Mouse (Mus musculus): ENCODE measurements around the gene Fgf14. TPM values are rescaled to one million over a fixed set of nuclear protein-coding genes. Genes with fewer than 3 reads are reported as not detected.
"Not testable (repeated sequence)": the region's sequence is repeated elsewhere in the genome, so short reads cannot be mapped to it uniquely, and the experiment has no call there.

The Fgf14 gene
- polyA plus RNA-seq, 1 experiment from 2014 or later = 1.3 TPM

DNA sequence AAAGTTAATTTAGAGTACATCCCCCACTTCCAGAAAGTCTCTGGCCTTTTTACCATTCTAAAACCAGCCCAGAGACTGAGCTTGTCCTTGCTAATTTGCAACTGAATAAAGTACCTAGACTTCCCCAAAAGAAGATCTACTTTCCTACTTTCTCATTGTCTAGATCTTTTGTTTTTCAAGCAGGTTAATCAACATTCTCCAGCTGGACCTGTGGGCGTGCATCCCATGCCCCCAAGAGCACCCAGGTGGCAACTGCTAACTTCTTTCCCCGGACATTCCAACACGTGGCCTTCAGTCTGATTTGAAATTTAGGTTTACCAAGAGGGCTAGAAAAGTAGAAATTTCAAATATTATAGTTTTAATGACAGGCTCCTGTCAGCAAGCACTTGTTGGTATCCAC lies 643.6 kb downstream of the Fgf14 start:
- not testable (repeated sequence) for H3K4me2 ChIP-seq (ENCODE audit: low read depth, low read length)

DNA sequence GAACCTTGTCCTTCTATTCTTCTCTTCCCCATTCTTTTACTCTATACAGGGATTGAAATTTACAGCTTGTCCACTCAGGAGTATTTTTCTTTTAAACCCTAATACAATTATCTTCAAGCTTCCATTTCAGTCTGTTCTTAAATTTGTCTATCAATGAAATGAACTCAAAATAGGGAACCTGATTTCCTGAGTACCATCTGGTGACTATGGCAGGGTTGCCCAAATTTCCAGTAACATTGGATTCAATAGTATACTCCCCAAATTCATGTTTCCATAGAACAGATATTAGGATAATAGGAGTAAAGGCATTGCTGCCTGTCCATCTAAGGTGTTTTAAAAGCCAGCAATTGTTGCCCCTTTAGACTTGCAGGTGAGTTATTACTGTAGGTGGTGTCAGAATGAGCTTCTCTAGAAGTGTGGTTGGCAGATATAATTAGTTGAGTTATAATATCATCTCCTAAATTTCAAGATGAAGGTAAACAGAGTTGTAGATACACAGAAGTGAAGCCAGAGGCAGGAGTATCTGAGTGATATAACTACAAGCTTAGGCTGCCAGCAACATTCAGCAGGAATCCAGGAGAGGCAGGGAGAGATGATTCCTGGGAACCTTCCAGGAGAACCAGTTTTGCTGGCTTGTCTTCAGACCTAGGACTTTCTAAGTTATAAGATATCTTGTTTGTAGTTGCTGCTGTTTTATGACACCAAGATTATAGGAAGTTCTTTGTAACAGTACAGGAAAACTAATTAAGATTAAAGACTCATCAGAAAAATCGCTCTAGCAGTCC lies 648.8 kb downstream of the Fgf14 start:
- H3K4me1 ChIP-seq (ENCODE audit: control insufficient read depth, insufficient read depth, low read length) = no peaks in the 10 kb centered on the region
- no peaks in the 10 kb centered on the region for H3K36me3 ChIP-seq (ENCODE audit: control insufficient read depth, insufficient read depth, low read length)
- no peak overlapping the region for H3K27ac ChIP-seq (ENCODE audit: low read length)
- no peaks in the 10 kb centered on the region for H3K27me3 ChIP-seq (replicated peaks; ENCODE audit: control insufficient read depth, insufficient read depth, low read length)
- no peak overlapping the region for H3K9ac ChIP-seq (ENCODE audit: low read depth, low read length)
- ATAC-seq = no peak
- no peak overlapping the region for H3K4me3 ChIP-seq (ENCODE audit: low read length)
- H3K9me3 ChIP-seq (ENCODE audit: control insufficient read depth, low read length) = no peaks in the 10 kb centered on the region
- WGBS = 62% methylated on average over 1 of the region's 1 CpGs
- no peak overlapping the region for H3K4me2 ChIP-seq (ENCODE audit: low read depth, low read length)

More for the DNA sequence above, 643.6 kb downstream of the Fgf14 start:
- ATAC-seq; H3K9me3 ChIP-seq (ENCODE audit: control insufficient read depth, low read length); H3K4me1 ChIP-seq (ENCODE audit: control insufficient read depth, insufficient read depth, low read length); H3K4me3 ChIP-seq (ENCODE audit: low read length); H3K36me3 ChIP-seq (ENCODE audit: control insufficient read depth, insufficient read depth, low read length); H3K27me3 ChIP-seq (replicated peaks; ENCODE audit: control insufficient read depth, insufficient read depth, low read length); H3K9ac ChIP-seq (ENCODE audit: low read depth, low read length); H3K27ac ChIP-seq (ENCODE audit: low read length): not testable (repeated sequence)
- WGBS = 49% methylated on average over 3 of the region's 3 CpGs

DNA sequence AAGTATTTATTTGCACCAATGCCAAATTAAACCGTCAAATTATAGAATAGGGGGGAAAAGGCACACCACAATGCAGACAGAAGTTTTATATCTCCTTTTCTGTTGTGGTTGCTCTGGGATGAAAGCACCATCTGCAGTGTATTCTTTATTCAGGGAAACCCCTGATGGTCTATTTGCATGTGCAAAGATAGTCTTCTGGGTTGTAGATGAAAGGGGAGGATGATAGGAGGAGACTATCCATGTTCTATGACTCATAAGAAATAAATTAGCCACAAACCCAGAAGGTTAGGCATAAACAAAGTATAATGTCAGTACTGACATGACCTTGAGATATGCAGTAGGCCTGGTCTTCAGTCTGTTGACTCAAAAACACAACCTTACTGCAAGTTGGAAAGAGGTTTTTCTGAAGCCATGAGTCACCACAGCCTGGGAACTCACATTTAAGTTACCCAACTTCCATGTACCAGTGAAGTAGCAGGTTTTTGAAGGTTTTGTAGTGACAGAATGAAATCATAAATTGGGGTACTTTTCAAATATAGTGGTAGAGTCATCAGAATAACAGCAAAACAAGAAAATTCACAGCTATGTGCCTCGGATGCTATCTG lies 686.2 kb downstream of the Fgf14 start:
- WGBS = 75% methylated on average over 2 of the region's 2 CpGs

DNA sequence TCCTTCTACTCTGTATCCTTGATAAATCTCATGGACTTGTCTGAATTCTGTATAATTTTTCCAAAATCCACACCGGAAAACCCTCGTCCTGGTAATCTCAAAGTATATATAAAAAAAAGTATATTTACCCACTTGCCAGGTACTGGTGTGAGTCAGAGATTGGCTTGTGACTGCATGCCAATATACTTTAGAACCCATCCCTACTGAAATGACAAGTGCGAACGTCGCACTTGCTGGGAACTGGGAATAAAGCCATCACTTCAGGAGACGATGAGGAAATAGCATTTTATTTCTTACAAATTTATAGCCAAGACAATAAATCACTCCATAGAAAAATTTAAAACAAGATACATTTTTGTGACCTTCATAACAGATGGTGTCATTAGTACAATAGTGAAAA lies 708.9 kb downstream of the Fgf14 start:
- WGBS = 84% methylated on average over 6 of the region's 6 CpGs
- Histone ChIP-seq H3K4me3 (ENCODE audit: low read length) (no peak overlapping the region), H3K4me1 (ENCODE audit: control insufficient read depth, insufficient read depth, low read length) (no peaks in the 10 kb centered on the region), H3K9ac (ENCODE audit: low read depth, low read length) (no peak overlapping the region), H3K36me3 (ENCODE audit: control insufficient read depth, insufficient read depth, low read length) (no peaks in the 10 kb centered on the region), H3K27me3 (replicated peaks; ENCODE audit: control insufficient read depth, insufficient read depth, low read length) (no peaks in the 10 kb centered on the region), H3K27ac (ENCODE audit: low read length) (no peak overlapping the region), H3K9me3 (ENCODE audit: control insufficient read depth, low read length) (no peaks in the 10 kb centered on the region), H3K4me2 (ENCODE audit: low read depth, low read length) (no peak overlapping the region)
- ATAC-seq = no peak

More for the DNA sequence above, 686.2 kb downstream of the Fgf14 start:
- Histone ChIP-seq H3K4me3 (ENCODE audit: low read length) (no peak overlapping the region), H3K27ac (ENCODE audit: low read length) (no peak overlapping the region), H3K36me3 (ENCODE audit: control insufficient read depth, insufficient read depth, low read length) (no peaks in the 10 kb centered on the region), H3K4me1 (ENCODE audit: control insufficient read depth, insufficient read depth, low read length) (no peaks in the 10 kb centered on the region), H3K4me2 (ENCODE audit: low read depth, low read length) (no peak overlapping the region), H3K27me3 (replicated peaks; ENCODE audit: control insufficient read depth, insufficient read depth, low read length) (no peaks in the 10 kb centered on the region), H3K9me3 (ENCODE audit: control insufficient read depth, low read length) (no peaks in the 10 kb centered on the region), H3K9ac (ENCODE audit: low read depth, low read length) (no peak overlapping the region)
- no peak for ATAC-seq

DNA sequence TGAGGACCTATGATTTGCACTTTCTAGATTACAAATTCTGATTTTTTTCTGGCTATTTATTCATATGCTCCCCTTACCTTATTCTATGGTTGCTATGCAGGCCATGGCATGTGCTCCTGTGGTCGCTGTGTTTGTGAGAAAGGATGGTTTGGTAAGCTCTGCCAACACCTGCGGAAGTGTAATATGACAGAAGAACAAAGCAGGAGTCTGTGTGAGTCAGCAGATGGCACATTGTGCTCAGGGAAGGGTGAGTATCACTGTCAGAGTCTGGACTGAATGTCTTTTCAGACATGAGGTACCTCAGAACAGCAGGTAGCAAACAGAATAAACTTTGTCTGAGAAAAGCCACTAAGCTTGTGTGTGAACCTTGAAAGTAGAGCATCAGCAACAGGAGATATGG lies 710.4 kb downstream of the Fgf14 start:
- H3K36me3 ChIP-seq (ENCODE audit: control insufficient read depth, insufficient read depth, low read length) = no peaks in the 10 kb centered on the region
- H3K9me3 ChIP-seq (ENCODE audit: control insufficient read depth, low read length) = no peaks in the 10 kb centered on the region
- H3K4me3 ChIP-seq (ENCODE audit: low read length) = no peak overlapping the region
- no peak overlapping the region for H3K4me2 ChIP-seq (ENCODE audit: low read depth, low read length)
- WGBS = 59% methylated on average over 2 of the region's 2 CpGs
- no peaks in the 10 kb centered on the region for H3K27me3 ChIP-seq (replicated peaks; ENCODE audit: control insufficient read depth, insufficient read depth, low read length)
- H3K4me1 ChIP-seq (ENCODE audit: control insufficient read depth, insufficient read depth, low read length) = no peaks in the 10 kb centered on the region
- ATAC-seq = no peak
- H3K27ac ChIP-seq (ENCODE audit: low read length) = no peak overlapping the region
- H3K9ac ChIP-seq (ENCODE audit: low read depth, low read length) = no peak overlapping the region
